ENCODE assay signal across 25 mouse cellular contexts in the genomic region with DNA sequence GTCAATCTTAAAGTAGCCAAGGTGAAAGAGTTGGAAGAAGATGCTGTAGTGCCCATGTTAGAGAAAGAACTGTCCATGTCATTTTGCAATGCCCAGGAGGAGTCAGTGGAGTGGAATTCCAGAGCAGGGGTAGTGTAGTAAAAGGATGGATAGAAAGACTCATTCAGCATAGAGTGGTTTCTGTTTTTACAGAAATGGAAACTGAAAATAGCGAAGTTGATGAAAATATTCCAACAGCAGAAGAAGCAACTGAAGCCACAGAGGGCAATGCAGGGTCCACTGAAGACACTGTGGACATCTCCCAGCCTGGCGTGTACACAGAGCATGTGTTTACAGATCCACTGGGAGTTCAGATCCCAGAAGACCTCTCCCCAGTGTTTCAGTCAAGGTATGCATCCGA.
"Had no signal": no experiment of that assay in that cellular context is flagged by ENCODE, and none has a peak within 500 bp of the region (broad histone marks: within the 10 kb centered on the region; RNA-seq: fewer than 3 reads in every experiment).

No protein-coding gene starts in this region.

- H3K27me3 ChIP-seq: embryonic facial prominence, embryonic 12.5 days; embryonic facial prominence, embryonic 13.5 days; embryonic facial prominence, embryonic 15.5 days; forebrain, embryonic 12.5 days; forebrain, embryonic 13.5 days; forebrain, embryonic 15.5 days had no signal

- H3K4me2 ChIP-seq: embryonic facial prominence, embryonic 12.5 days; embryonic facial prominence, embryonic 13.5 days; embryonic facial prominence, embryonic 15.5 days; forebrain, embryonic 12.5 days; forebrain, embryonic 13.5 days; forebrain, embryonic 15.5 days had no signal

- H3K27ac ChIP-seq: embryonic facial prominence, embryonic 10.5 days; embryonic facial prominence, embryonic 12.5 days; embryonic facial prominence, embryonic 13.5 days; embryonic facial prominence, embryonic 15.5 days; forebrain, embryonic 10.5 days; forebrain, embryonic 12.5 days; forebrain, embryonic 13.5 days; forebrain, embryonic 15.5 days; gastrocnemius, adult 2 months; heart, adult 2 months had no signal

- H3K9me3 ChIP-seq: embryonic facial prominence, embryonic 10.5 days; embryonic facial prominence, embryonic 12.5 days; embryonic facial prominence, embryonic 13.5 days; embryonic facial prominence, embryonic 15.5 days; forebrain, embryonic 10.5 days; forebrain, embryonic 12.5 days; forebrain, embryonic 13.5 days; forebrain, embryonic 15.5 days had no signal

- H3K4me1 ChIP-seq: embryonic facial prominence, embryonic 10.5 days; embryonic facial prominence, embryonic 12.5 days; embryonic facial prominence, embryonic 13.5 days; embryonic facial prominence, embryonic 15.5 days; forebrain, embryonic 10.5 days; forebrain, embryonic 12.5 days; forebrain, embryonic 13.5 days; forebrain, embryonic 15.5 days had no signal

- H3K9ac ChIP-seq: embryonic facial prominence, embryonic 12.5 days; embryonic facial prominence, embryonic 13.5 days; embryonic facial prominence, embryonic 15.5 days; forebrain, embryonic 12.5 days; forebrain, embryonic 13.5 days; forebrain, embryonic 15.5 days; forebrain, postnatal 0 days had no signal

- H3K4me3 ChIP-seq: embryonic facial prominence, embryonic 10.5 days; embryonic facial prominence, embryonic 12.5 days; embryonic facial prominence, embryonic 13.5 days; embryonic facial prominence, embryonic 15.5 days; erythroblast, embryonic 14.5 days; forebrain, embryonic 10.5 days; forebrain, embryonic 12.5 days; forebrain, embryonic 13.5 days; forebrain, embryonic 15.5 days; gastrocnemius, adult 2 months; heart, adult 2 months had no signal

- DNase-seq: cerebellum, adult 8-10 months; cerebellum, adult 9-10 months; cerebellum, adult 9-11 months; cerebellum, postnatal 10 days; cerebellum, postnatal 14 days; cerebellum, postnatal 25 days; cerebellum, postnatal 36 days; embryo, embryonic 11 days; forebrain, postnatal 0 days; gastrocnemius, adult 2 months; gastrocnemius, postnatal 10 days; gastrocnemius, postnatal 14 days; gastrocnemius, postnatal 25 days; gastrocnemius, postnatal 36 days; heart, adult 18-20 months; heart, adult 2 months had no signal
